Mouse (Mus musculus): ENCODE results near the gene Arid3b. TPM values are rescaled to one million over a fixed set of nuclear protein-coding genes. Genes with fewer than 3 reads are reported as not detected.
A peak's percentile ranks its signal among the peaks of the same experiment; 100 is the strongest.

The Arid3b gene
- total and polyA plus RNA-seq, 3 experiments, result 16.7 to 105 (median 33.4) TPM

- TF ChIP-seq NELFE (IDR thresholded peaks at IDR 0.05; ENCODE audit: low read depth, low read length) (0 out of 2 replicates have a peak, but pooled peaks have one; percentile 3), ELF1 (IDR thresholded peaks at IDR 0.05; ENCODE audit: low read depth, low read length) (no peak), KAT2A (IDR thresholded peaks at IDR 0.05; ENCODE audit: insufficient replicate concordance, low read length) (no peak), MAX (IDR thresholded peaks at IDR 0.05; ENCODE audit: low read length) (0 out of 2 replicates have a peak, but pooled peaks have one; percentile 13), IRF4 (IDR thresholded peaks at IDR 0.05; ENCODE audit: low read depth, low read length) (0 out of 2 replicates have a peak, but pooled peaks have one; percentile 1)
- peaks cover 14% of the 10 kb centered on the region for H3K27me3 ChIP-seq (replicated peaks)
- H3K9ac ChIP-seq (ENCODE audit: insufficient read depth, low read depth), result no peak overlapping the region
- dilution Hi-C loops (cut with MboI; ENCODE audit: extremely low pct_ligation_motif_present, extremely low pct_unique_long_range_greater_than_20kb, low sequenced_read_pairs), result no loop called here
- no peaks in the 10 kb centered on the region for H3K36me3 ChIP-seq (replicated peaks in 1 of 2; ENCODE audit: control insufficient read depth in 1 of 2, insufficient read depth in 1 of 2, low read length in 1 of 2)
- no peak overlapping the region for H3K27ac ChIP-seq (ENCODE audit: insufficient read depth, low read depth)
- no peaks in the 10 kb centered on the region for H3K9me3 ChIP-seq (replicated peaks; ENCODE audit: low read length)
- H3K4me1 ChIP-seq (ENCODE audit: control insufficient read depth in 1 of 2, insufficient read depth in 2 of 2), result peaks cover 13 to 37% of the 10 kb centered on the region in 2 experiments
- no peak overlapping the region for H3K4me2 ChIP-seq (ENCODE audit: insufficient read depth, low read depth, poor library complexity, severe bottlenecking)
- no peak for DNase-seq (ENCODE audit: extremely low read depth)
- no peaks in the 10 kb centered on the region for H3K79me2 ChIP-seq (replicated peaks; ENCODE audit: control insufficient read depth, extremely low read depth, insufficient read depth, poor library complexity, severe bottlenecking)
- in situ Hi-C loops (cut with MboI; ENCODE audit: low pct_ligation_motif_present, low pct_unique_long_range_greater_than_20kb, low sequenced_read_pairs), result no loop called here
- no peak overlapping the region for H3K4me3 ChIP-seq (replicated peaks in 1 of 3; ENCODE audit: low read depth in 2 of 3, low read length in 2 of 3, poor library complexity in 1 of 3)
Observed at GRCm38 (mm10) chr9:57770214-57770613, 66.4 kb downstream of the Arid3b start.

- Histone ChIP-seq H3K27ac (ENCODE audit: insufficient read depth, low read depth) (no peak overlapping the region), H3K36me3 (replicated peaks in 1 of 2; ENCODE audit: control insufficient read depth in 1 of 2, insufficient read depth in 1 of 2, low read length in 1 of 2) (no peaks in the 10 kb centered on the region), H3K79me2 (replicated peaks; ENCODE audit: control insufficient read depth, extremely low read depth, insufficient read depth, poor library complexity, severe bottlenecking) (peaks cover 2% of the 10 kb centered on the region; the same call in 1 of the 2 replicates), H3K4me3 (replicated peaks in 1 of 3; ENCODE audit: low read depth in 2 of 3, low read length in 2 of 3, poor library complexity in 1 of 3) (peak overlapping the region in 1 of 3 experiments; percentile 11), H3K4me2 (ENCODE audit: insufficient read depth, low read depth, poor library complexity, severe bottlenecking) (0 out of 2 replicates have a peak overlapping the region, but pooled peaks have one; percentile 27), H3K9ac (ENCODE audit: insufficient read depth, low read depth) (no peak overlapping the region), H3K9me3 (replicated peaks; ENCODE audit: low read length) (no peaks in the 10 kb centered on the region), H3K4me1 (ENCODE audit: control insufficient read depth in 1 of 2, insufficient read depth in 2 of 2) (peaks cover 13 to 37% of the 10 kb centered on the region in 2 experiments), H3K27me3 (replicated peaks) (peaks cover 14% of the 10 kb centered on the region)
- dilution Hi-C loops (cut with MboI; ENCODE audit: extremely low pct_ligation_motif_present, extremely low pct_unique_long_range_greater_than_20kb, low sequenced_read_pairs) (no loop called here), in situ Hi-C loops (cut with MboI; ENCODE audit: low pct_ligation_motif_present, low pct_unique_long_range_greater_than_20kb, low sequenced_read_pairs) (no loop called here)
- DNase-seq (ENCODE audit: extremely low read depth), result peak; percentile 55
- no peak for TF ChIP-seq JUND (conservative IDR thresholded peaks at IDR 0.05; ENCODE audit: low read depth, low read length)
- no peak for TF ChIP-seq JUN (IDR thresholded peaks at IDR 0.05; ENCODE audit: insufficient read depth, low read depth, low read length)
- TF ChIP-seq PAX5 (IDR thresholded peaks at IDR 0.05; ENCODE audit: low read length), result no peak
- TF ChIP-seq MYC (IDR thresholded peaks at IDR 0.05; ENCODE audit: low read depth, low read length), result no peak
- TF ChIP-seq MAX (IDR thresholded peaks at IDR 0.05; ENCODE audit: low read length), result 0 out of 2 replicates have a peak, but pooled peaks have one; percentile 16
- TF ChIP-seq ZC3H11A (IDR thresholded peaks at IDR 0.05; ENCODE audit: low read depth, low read length), result no peak
- no peak for TF ChIP-seq UBTF (IDR thresholded peaks at IDR 0.05; ENCODE audit: low read depth, low read length)
- no peak for TF ChIP-seq MEF2A (IDR thresholded peaks at IDR 0.05; ENCODE audit: borderline replicate concordance, low read depth, low read length)
- no peak for TF ChIP-seq USF1 (IDR thresholded peaks at IDR 0.05; ENCODE audit: low read depth, low read length)
- TF ChIP-seq E2F4 (IDR thresholded peaks at IDR 0.05; ENCODE audit: insufficient replicate concordance, low read depth, low read length), result no peak
- TF ChIP-seq USF2 (conservative IDR thresholded peaks at IDR 0.05; ENCODE audit: low read depth, low read length), result no peak
- no peak for TF ChIP-seq MAZ (IDR thresholded peaks at IDR 0.05; ENCODE audit: low read depth, low read length)
- TF ChIP-seq SIN3A (IDR thresholded peaks at IDR 0.05; ENCODE audit: low read length), result 0 out of 2 replicates have a peak, but pooled peaks have one; percentile 45
- TF ChIP-seq HCFC1 (IDR thresholded peaks at IDR 0.05; ENCODE audit: low read depth, low read length), result no peak
- no peak for TF ChIP-seq ZKSCAN1 (IDR thresholded peaks at IDR 0.05; ENCODE audit: borderline replicate concordance, low read depth, low read length)
- TF ChIP-seq TCF12 (IDR thresholded peaks at IDR 0.05; ENCODE audit: low read depth, low read length), result peak; percentile 95
- TF ChIP-seq RCOR1 (conservative IDR thresholded peaks at IDR 0.05; ENCODE audit: low read depth, low read length), result no peak
- no peak for TF ChIP-seq NRF1 (IDR thresholded peaks at IDR 0.05; ENCODE audit: low read depth, low read length)
- TF ChIP-seq TBP (conservative IDR thresholded peaks at IDR 0.05; ENCODE audit: low read depth, low read length), result no peak
- TF ChIP-seq BHLHE40 (IDR thresholded peaks at IDR 0.05; ENCODE audit: low read depth, low read length), result no peak; the same call in 1 of the 2 replicates
- peak; percentile 67 for TF ChIP-seq ELF1 (IDR thresholded peaks at IDR 0.05; ENCODE audit: low read depth, low read length)
- TF ChIP-seq CHD2 (IDR thresholded peaks at IDR 0.05; ENCODE audit: low read length), result no peak
- no peak for TF ChIP-seq RAD21 (IDR thresholded peaks at IDR 0.05; ENCODE audit: low read depth, low read length)
- no peak for TF ChIP-seq ZMIZ1 (IDR thresholded peaks at IDR 0.05; ENCODE audit: low read depth, low read length)
- no peak for TF ChIP-seq POLR2AphosphoS2 (IDR thresholded peaks at IDR 0.05; ENCODE audit: low read depth, low read length)
- no peak; the same call in 1 of the 2 replicates for TF ChIP-seq CHD1 (IDR thresholded peaks at IDR 0.05; ENCODE audit: low read depth, low read length)
- TF ChIP-seq KAT2A (IDR thresholded peaks at IDR 0.05; ENCODE audit: insufficient replicate concordance, low read length), result no peak
- TF ChIP-seq MAFK (IDR thresholded peaks at IDR 0.05; ENCODE audit: insufficient replicate concordance, low read length), result no peak
- TF ChIP-seq POLR2A (IDR thresholded peaks at IDR 0.05; ENCODE audit: low read depth, low read length), result peak; percentile 45; the same call in 1 of the 2 replicates
- no peak for TF ChIP-seq SMC3 (IDR thresholded peaks at IDR 0.05; ENCODE audit: low read depth, low read length)
Observed at GRCm38 (mm10) chr9:57769539-57770069, 67.0 kb downstream of the Arid3b start.
